Mouse (Mus musculus): ENCODE results near the gene 4933430I17Rik. TPM values are rescaled to one million over a fixed set of nuclear protein-coding genes. Genes with fewer than 3 reads are reported as not detected.
"Not testable (repeated sequence)": the region's sequence is repeated elsewhere in the genome, so short reads cannot be mapped to it uniquely, and the experiment has no call there.

Gene 4933430I17Rik
- total RNA-seq, 2 experiments from 2014 or later, result 0.37 to 0.53 TPM

DNA sequence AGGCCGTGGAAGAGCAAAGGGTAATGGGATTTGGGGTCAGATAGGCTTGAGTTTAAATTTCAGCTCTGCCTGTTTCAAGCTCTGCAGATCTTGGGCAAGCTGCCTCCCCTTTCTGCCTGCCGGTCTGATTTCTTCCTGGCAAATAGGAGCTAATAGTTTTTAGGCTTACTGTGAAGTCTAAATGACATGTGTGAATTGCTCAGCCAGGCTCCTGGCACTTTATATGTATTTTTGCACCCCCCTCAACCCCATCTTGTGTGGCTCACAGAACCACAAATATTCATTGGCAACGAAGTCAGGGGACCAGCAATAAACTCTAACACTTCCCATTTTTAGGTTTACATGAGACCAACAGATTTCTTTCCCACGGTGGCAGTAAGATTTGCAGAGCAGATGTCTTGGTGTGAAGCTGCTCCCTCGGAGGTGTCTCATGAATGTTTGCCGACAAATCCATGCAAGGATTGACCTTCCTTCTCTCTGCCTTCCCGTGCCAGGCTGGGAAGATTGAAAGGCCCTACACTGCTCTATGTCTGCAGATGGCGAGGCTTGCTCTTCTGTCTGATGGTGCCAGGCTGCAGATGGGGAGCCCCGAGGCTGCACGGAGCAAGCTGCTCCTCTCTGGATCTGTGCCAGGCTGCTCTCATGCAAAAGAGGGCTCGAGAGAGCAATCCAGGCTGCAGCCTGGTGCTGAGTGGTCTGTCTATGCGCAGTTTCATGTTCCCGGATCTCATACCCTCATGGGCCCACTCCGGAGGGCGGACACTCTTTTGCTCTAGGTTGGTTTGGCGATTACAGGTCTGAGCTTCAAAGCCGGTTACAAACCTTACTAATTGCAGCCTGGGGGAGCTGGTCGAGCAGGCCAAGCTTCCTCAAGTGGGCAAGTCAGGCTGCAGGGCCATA lies 57.4 kb downstream of the 4933430I17Rik start:
- intact Hi-C loops (cut with DNase I), result no loop called here
- peak; percentile 54 to 65 for DNase-seq (ENCODE audit: low spot score in 2 of 2)

DNA sequence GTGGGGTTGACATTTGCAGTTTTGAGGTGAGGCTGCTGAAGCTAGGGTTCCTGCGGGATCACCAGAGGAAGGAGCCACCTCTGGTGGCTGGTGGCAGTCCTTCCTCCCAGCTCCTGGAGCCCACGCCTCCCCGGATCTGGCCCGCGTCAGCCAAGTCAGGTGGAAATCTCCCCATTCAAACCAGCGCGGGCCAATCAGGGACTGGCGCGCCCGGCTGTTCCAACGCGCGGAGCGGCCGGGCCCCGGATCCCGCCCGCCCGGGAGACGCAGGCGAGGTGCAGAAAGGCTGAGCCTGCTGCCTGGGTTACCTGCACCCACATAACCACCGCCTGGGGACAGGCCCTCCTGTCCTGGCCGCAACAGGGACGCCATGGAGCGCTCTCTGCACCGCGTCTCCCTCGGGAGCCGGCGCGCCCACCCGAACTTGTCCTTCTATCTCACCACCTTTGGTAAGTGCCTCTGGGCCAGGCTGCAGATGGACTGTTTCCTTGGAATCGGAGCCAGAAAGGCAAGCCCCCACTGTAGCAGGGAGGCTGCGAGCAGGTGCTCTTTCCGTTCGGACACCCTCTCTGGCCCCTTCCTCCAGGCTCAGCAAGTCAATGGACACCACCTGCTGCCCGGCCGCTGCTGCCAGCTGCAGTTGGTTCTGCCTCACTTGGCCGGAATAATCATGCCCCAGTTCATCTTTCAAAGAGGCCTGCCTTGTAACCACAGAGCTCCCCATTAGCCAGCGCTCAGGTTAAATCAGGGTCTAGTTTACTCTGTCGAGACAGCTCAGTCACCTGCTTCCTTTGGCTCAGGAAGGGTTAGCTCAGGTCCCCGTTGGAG lies 58.3 kb downstream of the 4933430I17Rik start:
- intact Hi-C loops (cut with DNase I), result no loop called here
- peak; percentile 35 to 44 for DNase-seq (ENCODE audit: low spot score in 2 of 2)

DNA sequence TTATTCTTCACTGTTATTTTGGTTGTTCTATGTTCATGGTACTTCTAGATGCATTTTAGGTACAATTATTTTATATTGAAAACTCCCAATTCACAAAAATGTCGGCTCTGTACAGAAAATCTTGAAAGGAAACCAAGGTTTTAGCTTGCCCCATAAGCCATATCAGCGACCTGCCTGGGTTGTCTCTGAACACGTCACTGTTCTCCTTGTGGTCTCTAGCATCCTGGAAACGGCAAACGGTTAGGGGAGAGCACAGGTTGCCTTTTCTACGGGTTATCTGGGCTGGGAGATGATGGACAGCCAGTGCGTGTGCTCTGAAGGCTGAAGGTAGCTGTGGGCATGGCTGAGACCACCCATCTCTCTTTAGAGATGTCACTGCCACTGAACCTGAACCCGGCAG lies 61.9 kb downstream of the 4933430I17Rik start:
- intact Hi-C loops (cut with DNase I), result no loop called here
- no peak for DNase-seq (ENCODE audit: low spot score in 2 of 2)

DNA sequence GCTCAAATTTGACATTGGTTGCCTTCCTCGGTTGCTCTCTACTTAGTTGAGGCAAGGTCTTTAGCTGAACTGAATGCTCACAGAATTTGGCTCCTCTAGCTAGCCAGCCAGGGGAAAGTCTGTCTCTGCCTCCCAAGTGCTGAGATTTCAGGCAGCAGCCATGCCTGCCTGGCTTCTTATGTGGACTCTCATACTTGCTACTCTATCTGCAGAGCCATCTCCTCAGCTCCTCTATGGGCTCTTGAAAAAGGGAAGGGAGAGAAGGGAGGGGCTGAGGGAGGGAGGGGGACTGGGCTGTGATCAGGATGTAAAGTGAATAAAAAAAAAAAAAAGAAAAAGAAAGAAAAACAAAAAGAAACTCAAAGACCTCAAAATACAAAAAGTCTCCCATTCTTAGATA lies 65.7 kb downstream of the 4933430I17Rik start:
- intact Hi-C loops (cut with DNase I), result no loop called here
- no peak for DNase-seq (ENCODE audit: low spot score in 2 of 2)

DNA sequence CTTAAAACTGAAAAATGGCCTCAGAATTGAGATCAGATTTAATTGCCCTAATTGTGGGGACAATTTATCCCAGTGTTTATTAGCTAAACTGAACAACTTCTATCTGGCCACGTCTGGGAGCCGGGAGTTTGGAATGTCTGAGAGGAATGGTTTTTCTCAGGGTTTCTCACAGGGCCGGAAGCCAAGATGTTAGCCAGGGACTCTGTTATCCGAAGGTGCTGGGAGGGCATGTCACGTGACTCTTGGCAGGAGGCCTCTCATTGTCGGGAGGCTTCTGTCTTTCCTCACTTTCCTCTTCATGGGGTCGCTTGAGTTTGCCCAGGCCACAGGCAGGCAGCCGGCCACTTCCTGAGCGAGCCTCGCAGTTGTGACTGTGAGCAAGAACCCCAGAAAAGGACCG lies 66.2 kb downstream of the 4933430I17Rik start:
- no peak for DNase-seq (ENCODE audit: low spot score in 2 of 2)
- intact Hi-C loops (cut with DNase I), result no loop called here

DNA sequence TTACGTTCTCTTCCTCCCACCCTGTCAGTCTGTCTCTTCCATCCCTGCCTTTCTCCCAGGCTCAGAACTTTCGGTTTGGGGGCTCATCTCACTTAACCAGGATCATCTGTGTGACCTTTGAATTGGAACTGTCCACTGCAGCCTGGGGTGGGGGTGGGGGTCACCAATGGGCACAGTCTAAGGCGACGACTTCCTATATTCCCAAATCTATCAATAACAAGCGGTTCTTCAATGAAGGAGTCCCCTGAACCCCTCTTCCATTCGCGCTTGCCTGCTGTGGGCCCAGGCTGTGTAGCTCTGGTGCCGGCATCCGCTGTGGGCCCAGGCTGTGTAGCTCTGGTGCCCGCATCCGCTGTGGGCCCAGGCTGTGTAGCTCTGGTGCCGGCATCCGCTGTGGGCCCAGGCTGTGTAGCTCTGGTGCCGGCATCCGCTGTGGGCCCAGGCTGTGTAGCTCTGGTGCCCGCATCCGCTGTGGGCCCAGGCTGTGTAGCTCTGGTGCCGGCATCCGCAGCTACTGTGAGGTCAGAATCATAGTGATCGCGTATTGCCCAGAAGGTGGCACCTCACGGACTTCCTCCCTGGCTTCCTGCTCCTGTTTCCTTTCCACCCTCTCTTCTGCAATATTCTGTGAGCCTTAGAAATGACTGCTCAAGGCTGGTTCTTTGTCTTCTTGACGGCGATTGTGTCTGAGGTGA lies 68.5 kb downstream of the 4933430I17Rik start:
- intact Hi-C loops (cut with DNase I); DNase-seq (ENCODE audit: low spot score in 2 of 2): not testable (repeated sequence)

DNA sequence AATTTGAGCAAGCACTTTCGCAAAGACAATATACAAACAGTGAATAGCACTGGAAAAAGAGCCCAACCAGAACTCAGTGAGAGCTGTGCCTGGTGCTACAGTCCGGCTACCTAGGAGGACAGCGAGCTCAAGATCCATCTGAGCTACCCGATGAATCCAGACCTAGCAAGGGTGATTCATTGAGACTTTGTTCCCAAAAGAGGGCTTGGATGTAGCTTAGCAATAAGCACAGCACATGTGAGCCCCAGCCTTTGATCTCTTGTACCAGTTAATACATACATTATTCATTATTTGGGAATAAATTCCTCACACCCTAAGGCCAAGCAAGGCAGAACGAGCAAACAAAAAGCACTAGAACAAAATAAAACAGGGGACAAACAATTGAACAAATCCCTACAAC lies 69.3 kb downstream of the 4933430I17Rik start:
- intact Hi-C loops (cut with DNase I), result no loop called here
- no peak for DNase-seq (ENCODE audit: low spot score in 2 of 2)

DNA sequence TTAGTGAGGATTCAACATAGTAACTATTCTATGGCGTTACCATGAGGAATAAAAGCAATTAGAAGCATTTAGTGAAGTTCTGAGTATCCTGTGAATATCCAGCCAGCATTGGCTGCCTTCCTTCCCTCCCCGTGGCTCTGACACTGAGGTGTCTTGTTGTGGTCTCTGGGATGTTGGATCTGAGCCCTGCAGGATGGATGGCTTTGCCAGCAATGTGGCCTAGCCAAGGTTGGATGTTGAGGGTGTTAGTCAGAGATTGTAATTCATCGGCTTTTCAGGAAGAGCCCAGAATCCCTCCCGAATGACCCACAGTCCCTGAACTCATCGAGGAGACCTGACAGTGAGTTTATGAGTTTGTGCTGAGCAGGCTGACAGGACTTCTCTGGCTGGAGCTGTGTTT lies 70.9 kb downstream of the 4933430I17Rik start:
- intact Hi-C loops (cut with DNase I), result no loop called here
- DNase-seq (ENCODE audit: low spot score in 2 of 2), result no peak

Other genes with a start within 250 kb of the 4933430I17Rik start
- 10 to 100 TPM; 33.1 to 35.9 TPM for gene Fkbp15, start 164.8 kb upstream of the 4933430I17Rik start, total RNA-seq (2021)
- gene Slc31a1, start 164.6 kb upstream of the 4933430I17Rik start, total RNA-seq (2021), result 10 to 100 TPM; 17.7 to 19.2 TPM
- gene Cdc26, start 116.7 kb upstream of the 4933430I17Rik start, total RNA-seq (2021), result 10 to 100 TPM; 43.8 to 45.0 TPM
- 10 to 100 TPM; 11.2 to 12.5 TPM for gene Prpf4, start 116.6 kb upstream of the 4933430I17Rik start, total RNA-seq (2021)
- gene Rnf183, start 90.1 kb upstream of the 4933430I17Rik start, total RNA-seq (2021), result not detected
- 1 to 10 TPM; 7.6 TPM for gene Wdr31, start 54.5 kb upstream of the 4933430I17Rik start, total RNA-seq (2021)
- under 1 TPM; 0.34 to 0.53 TPM for gene Bspry, start 45.3 kb upstream of the 4933430I17Rik start, total RNA-seq (2021)
- gene Hdhd3, start 21.9 kb upstream of the 4933430I17Rik start, total RNA-seq (2021), result 10 to 100 TPM in 1 of 2 experiments, 1 to 10 TPM in 1; 7.5 to 10.9 TPM
- gene Alad, start 5.5 kb upstream of the 4933430I17Rik start, total RNA-seq (2021), result 10 to 100 TPM; 25.4 to 30.8 TPM
- gene Pole3, start 301 bp upstream of the 4933430I17Rik start, total RNA-seq (2021), result 10 to 100 TPM; 19.9 to 20.2 TPM
- gene Rgs3, start 34.5 kb downstream of the 4933430I17Rik start, total RNA-seq (2021), result 10 to 100 TPM; 24.1 to 27.4 TPM